Mouse (Mus musculus) spleen, adult 12 weeks (tissue): ENCODE results near the gene Btbd35f5.
"Not testable (repeated sequence)": the region's sequence is repeated elsewhere in the genome, so short reads cannot be mapped to it uniquely, and the experiment has no call there.

Experiments
- DNase-seq: peaks from one replicate; pipeline ENCODE4 v3.0.0; 2022; ENCODE audit warnings: low spot score

The Btbd35f5 gene

DNA sequence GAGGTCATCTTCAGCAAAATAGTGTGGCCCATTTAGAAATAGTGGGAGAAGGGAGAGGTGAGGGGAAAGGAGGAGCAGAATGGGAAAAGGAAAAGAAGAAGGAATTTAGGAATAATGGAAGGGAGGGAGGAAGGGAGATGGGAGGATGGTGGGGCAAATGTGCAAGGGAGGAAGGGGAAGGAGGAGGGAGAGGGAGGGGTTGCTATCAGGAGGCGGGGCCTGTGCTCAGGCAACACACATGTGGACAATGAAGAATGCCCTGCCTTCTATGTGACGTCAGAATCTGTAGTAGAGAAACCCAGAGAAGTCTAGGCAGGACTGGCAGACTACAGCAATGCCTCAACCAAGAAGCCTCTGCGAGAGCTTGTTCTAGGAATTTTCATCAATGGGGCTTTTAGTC, at the start of gene Btbd35f5:
Gene Btbd35f5 (plus strand): TSS at position 301 of the 400 bp plus-strand sequence.
- DNase-seq: not testable (repeated sequence)

DNA sequence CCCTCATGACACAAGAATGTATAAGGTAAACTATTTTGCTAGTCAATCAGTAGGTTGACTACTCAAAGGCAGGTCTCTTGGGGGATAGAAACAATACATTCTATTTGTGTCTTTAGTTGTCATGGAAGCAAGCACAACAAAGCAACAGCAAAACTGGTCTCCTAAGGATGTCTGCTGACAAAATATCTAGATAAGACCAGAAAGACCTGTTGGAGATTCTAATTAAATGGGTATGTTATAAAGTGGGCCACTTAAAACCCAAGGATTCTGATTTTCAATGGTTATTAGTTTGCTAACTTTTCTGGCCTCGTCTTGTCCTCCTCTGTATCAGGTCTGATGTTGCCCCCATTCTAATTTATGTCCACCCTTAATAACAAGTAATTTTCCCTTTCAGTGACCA, 32.2 kb upstream of the Btbd35f5 start, which contains the start of gene Gm21789:
Gene Gm21789 (plus strand): TSS at position 301 of the 400 bp plus-strand sequence.
- DNase-seq: not testable (repeated sequence)
